Mouse (Mus musculus) thymus, postnatal 36 days (tissue): Measurements from ENCODE around the gene Fam131b.

Source experiments
- DNase-seq, 2 experiments: peaks; one replicate each; pipeline ENCODE4 v3.0.0; 2022; ENCODE audit warnings: mixed read lengths in 2 of 2

The Fam131b gene

DNA sequence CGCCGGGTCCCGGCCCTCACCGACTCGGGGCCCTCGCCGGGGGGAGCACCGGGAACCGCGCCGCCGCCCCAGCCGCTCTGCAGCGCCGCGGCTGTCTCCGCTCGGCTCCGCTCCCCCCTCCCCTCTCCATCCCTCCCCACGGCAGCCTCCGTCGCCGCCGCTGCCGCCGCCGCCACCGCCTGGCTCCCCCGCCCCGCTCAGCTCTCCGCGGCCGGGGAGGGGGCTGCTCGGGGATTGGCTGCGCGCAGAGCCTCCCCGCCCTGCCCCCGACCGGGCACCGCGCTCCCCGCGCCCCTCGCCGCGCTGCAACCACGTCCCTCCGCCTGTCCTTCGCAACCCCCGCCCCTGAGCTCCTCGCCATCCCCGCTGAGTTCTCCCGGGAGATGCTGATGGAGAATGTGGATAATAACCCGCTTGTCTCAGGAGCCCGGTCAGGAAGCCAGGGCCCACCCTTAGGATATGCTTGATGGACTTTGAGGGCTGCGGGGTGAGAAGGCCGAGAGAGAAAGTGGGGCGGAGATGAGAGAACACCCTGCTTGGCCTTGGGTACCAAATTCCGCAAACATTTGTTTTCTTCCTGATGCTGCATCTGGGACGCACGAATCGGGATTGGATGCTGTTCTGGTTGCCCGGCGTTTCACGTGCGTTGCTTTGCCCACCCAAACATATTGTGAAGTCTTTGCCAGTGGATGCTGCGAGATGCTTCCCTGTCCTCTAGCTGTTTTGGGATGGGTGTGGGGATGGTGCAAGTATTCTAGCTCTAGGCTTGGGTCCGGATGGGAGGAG, at the start of gene Fam131b:
Fam131b (minus strand) TSS at position 162 of the 786 bp plus-strand sequence.
- peak; percentile 62 to 75 for DNase-seq

DNA sequence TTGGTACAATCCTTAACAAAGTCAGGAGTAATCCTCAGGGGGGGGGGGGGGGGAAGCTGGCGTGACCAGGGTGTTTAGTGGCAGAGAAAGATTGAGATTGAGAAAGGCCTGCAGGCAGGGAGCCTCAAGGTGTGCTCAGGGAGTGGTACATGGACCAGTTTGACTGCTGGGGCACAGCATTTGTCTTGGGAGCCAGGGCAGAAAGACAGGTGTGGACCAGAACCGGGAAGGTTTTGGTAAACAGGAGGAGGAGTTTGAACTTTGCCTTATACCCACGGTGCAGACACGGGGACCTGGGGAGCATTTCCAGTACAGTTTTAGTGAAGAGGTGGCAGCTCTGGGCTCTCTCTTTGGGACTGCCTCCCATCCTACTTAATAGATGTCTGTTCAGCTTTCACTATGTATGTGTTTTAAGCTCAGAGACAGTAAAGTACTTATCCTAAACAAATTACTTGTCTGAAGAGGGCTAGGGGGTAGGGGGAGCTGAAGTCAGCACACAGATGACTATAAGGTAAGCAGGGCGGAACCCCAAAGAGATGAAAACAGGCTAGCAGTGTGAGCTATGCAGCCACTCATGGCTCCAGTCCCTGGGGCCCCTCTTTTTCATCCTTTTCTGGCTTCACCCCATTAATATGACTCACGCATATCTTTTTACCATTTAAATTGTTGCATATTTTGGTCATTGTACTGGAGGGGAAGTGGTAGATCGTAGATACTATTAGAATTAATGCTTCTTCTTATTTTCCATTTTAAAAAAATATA, 49.4 kb upstream of the Fam131b start:
- DNase-seq, result no peak

DNA sequence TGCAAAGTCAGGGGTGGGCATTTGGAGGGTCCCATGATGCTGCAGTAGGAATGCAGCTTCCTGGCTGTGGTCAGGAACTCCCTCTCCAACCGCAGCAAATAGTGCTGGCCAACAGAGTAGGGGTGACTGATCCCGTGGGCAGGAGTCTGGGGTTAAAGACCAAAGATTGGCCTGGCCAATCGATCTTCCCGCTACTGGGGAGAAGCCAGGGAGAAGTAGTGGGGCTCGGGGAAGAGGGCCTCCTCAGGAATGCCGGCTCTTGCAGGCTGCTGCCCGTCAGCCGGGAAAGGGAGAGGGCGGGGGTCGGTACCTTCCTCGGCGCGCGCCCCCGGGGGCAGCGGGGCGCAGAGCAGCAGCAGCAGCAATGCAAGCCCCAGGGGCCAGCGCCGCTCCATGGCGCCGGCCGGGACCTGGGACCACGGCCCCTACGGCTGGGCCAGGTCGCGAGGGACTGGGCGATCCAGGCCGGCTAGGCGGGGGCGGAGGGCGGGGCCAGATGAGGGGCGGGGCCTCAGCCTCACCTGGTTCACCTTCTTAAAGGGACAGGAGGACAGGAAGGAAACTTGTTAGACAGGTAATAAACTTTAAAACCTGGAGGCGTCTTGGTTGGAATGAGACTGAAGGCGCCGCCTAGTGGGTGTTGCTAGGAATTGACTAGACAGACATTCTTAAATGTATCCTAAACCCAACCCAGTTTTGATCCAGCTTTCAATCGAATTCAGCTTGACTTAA, 48.5 kb upstream of the Fam131b start, which contains the start of gene Epha1:
Epha1 (minus strand) TSS at position 453 of the 732 bp plus-strand sequence.
- DNase-seq, result peak; percentile 67 to 71

DNA sequence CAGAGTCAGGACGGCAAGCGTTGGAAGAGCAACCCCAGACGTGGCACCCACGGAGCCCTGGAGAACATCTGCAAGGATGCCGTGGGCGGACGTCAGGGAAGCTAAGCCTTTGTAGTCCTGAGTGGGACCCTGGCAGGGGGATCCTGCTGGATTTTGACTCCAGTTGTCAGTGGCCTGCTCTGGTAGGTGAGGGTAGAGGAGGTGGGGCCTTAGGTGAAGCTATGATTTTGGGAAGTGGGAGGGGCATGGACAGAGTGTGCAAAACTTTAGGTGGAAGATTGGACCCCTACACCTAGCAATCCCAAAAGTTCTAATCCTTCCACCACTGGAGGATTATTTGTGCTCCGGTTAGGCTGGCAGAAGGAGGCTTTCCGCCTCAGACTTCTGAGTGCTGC, 48.0 kb upstream of the Fam131b start:
- DNase-seq, result no peak

DNA sequence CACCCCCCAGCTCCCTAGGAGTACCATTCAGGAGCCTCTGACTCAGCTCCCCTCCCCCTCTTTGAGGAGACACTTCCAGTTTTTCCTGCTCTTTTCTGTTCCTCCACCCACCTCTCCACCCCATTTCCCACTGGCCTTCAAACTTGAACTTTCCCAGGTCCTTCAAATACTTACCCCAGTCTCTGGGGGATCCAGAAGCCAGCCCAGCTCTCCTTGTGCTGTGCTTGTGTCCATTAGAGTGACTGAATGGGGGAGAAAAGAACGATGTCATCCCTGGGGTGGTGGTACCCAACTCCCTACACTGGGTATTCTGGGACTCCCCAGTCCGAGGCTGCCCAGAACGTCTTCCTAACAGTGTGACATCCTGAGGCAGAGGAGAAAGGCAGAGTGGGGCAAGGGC, 47.6 kb upstream of the Fam131b start:
- no peak for DNase-seq

DNA sequence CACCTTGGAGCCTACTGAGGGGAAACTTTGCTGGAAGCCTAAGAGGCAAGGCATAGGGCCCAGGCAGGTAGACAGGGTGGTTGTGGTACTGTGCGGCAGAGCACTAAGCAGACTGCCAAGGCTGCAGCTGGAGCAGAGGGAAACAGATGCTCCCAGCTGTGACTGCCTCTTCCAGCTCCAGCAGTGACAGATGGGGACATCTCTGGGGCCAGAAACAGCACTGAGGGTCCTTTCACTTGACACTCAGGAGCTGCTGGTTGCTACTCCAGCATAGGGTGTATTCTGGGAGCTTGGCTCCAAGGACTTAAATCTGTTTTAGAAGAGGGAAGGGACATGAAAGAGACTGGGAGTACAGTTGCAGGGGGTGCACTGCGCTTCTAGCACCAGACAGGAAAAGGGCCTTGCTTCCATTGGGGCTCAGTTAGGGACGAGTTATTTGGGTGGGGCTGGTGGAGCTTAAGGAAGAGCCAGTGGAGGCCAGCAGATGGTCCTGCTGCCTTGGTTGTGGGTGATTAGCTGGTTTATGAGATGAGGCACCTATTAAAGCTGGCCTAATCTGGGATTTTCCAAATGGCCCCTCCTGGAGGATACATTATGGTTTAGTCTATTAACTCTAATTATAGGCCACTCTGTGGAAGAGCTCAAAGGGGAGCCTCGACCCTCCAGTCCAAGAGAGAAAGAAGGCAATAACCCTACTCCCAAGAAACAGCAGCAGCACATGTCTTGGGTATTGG, 46.4 kb upstream of the Fam131b start:
- no peak for DNase-seq

DNA sequence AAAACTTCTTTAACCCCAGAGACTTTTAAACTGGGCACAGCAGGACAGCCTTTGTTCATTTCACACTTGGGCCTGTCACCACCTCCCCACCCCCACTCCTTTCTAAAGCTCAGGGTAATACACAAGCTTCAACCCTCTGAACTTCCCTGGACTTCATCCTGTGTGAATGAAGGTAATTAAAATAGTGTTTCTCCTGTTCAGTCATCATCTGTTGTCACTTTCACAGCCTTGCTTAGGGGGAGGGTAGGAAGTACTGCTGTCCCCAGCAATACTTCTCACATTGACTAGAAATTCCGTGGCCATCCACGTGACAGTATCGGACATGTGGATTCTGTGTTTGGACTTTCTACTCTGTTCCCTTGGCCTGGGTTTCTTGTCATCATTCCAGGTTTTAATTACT, 45.4 kb upstream of the Fam131b start:
- DNase-seq, result no peak

DNA sequence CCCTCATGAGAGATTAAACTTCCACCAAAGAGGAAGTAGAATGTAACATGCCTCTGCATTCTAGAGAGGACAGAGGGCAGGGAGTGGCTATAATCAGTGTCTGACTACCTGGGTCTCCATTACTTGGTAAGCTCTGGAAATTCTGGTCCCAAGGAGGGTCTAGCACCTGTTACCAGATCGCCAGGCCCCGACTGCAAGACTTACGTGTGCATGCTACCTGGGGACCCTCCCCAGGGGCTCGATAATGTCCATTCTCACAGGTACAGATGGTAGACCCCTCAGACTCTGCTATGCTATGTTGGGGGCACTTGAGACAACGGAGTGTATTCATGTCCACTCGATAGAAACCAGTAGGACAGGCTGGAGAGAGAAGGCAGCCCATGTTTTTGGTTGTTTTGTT, 40.8 kb upstream of the Fam131b start:
- DNase-seq, result no peak

DNA sequence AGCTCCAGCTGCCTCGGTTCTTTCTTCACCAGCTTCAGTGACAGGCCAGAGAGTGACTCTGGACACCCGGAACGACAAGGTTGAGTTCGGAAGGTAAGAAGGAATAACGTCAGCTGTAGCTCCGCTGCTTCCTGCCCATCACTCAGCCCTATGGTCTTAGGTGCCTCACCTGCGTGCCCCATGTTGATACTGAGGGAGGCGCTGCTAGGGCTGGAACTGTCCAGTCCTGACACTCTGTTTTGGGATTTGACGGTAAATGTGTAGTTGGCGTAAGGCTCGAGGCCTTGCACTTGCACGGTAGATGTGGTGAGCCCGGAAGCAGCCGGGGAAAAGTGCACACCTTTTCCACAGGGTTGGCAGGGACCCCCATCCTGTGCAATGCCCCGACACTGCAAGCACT, 40.2 kb upstream of the Fam131b start:
- DNase-seq, result no peak

DNA sequence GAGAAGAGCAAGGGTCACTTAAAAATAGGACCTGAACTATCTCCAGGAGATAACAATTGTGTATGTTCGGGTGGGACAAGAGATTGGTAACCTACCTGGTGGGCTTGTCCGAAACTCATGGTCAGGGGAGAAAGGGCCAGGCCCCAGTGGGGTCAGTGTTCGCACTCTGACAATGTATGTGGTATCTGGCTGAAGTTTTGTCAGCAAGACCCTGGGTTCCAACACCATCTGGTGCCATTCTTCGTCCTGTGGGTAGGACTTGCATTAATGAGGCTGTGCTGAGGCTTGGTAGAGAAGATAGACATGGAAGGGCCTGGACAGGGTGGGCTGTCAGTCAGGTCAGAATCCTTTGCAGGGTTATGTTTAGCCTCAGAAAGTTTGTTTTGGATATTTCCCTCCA, 39.6 kb upstream of the Fam131b start:
- DNase-seq, result no peak

DNA sequence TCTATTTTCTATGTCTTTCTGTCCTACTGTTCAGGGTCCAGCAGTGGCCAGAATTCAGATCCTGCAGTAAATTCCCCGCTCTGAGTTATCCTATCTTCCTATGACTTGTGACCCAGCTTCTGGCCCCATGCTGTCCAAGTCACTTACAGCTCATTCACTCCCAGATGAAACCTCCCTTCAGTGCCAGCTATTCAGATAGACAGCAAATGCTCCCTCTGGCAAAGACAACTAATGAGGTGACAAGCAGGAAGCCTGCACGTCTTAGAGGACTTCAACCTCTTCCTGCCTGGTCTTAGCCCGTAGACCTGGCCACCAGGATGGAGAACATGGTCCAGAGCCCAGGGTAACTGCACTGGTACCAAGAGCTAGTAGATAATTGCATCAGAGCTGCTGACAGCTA, 38.5 kb upstream of the Fam131b start:
- no peak for DNase-seq

DNA sequence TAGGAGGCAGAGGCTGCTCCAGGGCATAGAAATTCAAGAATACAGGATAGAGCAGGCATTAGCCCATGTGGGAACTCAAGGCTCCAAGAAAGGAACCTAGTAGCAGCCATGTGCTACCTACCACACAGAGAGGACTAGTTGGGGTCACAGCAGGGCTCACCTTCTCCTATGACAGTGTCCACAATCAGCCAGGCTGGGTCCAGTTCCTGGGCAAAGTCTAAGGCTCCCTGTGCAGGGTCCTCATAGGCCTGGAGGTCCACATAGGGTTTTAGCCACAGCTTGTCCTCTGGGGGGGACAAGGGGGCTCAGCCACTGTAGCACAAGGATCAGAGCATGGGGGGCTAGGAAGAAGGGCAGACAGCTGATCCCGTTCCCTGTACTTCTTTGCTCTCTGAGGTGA, 38.1 kb upstream of the Fam131b start:
- no peak for DNase-seq

DNA sequence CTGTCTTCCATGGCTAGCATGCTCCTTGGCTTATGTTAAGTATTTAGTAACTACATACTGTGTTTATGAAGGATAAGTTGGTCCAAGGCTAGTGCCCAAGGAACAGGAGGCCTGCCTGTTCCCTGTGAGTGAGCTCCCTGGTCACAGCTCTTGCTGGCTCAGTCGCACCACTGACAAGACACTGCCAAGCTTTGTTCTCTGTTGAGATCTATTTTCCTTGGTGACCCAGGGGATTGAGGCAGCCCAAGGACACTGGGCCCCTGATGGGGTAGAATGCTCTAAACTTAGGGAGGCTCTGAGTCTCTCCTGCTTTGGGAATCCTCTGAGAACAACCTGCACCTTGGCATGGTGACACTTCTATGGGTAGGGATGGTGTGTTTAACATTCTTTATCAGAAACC, 37.6 kb upstream of the Fam131b start:
- DNase-seq, result no peak

DNA sequence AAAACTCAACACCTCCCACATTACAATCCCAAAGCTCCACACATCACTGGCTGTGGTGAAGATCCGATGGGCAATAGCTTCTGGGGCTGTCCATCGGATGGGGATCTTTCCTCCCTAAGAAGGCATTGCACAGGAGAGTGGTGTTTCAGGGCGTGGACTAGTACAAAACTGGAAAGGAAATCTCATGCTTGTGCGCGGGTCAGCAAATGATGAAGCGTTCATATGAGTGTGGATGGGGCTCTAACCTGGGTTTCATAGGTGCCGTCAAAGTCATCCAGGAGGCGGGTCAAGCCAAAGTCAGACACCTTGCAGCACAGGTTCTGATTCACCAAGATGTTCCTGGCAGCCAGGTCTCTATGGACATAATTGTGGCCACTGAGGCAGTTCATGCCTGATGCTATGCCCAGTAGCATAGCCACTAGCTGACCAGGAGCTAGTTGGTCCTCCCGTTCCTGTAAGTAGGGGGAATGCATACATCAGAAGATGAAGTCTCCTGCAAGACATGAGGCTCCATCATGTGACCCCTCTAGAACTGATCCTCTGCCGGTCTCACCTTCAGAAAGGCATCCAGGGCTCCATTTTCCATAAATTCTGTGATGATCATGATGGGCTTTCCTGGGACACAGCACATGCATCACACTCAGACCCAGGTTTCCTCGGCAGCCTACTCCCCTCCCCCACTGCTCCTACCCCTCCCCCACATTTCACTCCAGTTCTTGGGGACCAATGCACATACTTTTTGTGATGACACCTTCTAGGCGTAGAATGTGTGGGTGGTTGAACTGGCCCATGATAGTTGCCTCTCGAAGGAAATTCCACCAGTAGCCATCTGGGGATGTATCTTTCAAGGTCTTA, 36.8 kb upstream of the Fam131b start:
- DNase-seq, result no peak

DNA sequence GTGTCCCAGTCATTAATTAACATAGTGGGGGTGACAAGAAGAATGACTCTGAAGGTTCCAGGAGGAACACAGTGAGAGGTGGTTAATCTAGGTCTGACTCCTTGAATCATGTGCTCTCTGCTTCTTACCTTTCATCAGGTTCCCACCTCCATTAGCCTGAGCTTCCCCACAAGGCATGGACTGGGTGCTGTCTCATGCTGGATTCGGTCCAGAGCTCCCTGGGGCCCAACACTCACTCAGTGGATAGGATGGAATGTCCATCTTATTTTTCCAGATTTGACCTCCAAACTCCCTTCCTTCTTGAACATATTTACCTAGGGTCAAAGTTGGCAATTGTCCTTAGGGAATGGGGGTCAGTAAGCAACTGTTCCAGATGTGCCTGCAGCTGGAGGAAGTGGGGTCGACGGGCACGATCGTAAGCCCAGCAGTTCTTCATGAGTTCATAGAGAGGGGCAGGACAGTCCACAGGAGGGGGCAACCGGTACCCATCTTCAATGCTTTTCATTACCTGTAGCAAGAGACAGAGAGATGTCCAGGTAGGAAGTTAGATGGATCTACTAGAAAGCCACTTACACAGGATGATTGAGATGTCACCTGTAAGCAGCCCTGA, 35.9 kb upstream of the Fam131b start:
- no peak for DNase-seq

DNA sequence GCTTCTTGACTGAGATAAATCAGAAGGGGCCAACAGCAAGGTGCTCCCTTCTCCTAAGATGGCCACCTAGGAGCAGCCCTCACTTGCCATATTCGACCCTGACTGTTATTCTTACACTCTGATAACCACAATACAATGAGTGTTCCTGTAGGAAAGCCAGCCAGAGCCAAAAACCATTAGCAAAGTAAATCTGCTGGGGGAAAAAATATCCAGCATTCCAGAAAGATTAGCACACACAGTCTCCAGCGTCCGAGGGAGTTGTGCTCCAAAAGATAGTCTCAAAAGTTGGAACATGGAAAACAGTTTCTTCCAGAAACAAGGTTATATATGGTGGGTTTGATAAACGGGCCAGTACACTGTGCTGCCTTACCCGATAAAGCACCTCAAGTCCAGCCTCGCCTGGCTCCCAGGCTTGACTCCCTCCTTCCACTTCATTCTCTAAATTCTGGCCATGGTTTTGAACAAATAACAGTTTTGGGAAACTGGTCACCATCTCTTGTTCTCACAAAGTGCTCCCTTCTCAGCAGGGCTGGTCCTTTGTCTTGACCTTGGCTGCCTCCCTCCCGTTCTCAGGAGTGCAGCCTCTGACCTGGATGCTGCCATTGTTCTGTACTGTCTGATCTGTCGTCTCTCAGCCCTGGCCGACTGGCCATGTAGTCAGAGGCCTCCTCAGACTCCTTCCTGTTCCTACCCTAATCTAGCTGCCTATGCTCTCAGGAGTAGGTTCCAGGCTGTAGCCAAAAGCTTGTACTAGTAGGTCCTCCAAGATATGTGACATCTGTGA, 35.1 kb upstream of the Fam131b start:
- DNase-seq, result no peak

DNA sequence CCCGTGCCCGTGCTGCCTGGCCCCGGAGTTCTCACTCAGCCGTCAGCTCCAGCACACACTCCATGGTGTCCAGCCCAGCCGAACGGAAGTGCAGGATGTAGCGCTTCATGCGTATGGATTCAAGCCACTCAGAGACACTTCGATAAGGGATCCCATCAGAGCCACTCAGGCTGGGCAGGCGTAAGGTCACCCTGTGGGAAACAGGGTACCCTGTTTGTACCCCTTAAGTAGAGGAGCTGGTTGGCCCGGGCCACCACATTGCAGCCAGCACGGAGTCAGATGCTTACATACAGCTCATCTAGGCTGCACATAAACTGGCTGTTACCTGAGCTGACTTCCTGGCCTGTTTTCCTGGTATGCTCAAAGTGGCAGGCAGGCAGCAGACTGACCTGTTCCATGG, 34.5 kb upstream of the Fam131b start:
- DNase-seq, result no peak

DNA sequence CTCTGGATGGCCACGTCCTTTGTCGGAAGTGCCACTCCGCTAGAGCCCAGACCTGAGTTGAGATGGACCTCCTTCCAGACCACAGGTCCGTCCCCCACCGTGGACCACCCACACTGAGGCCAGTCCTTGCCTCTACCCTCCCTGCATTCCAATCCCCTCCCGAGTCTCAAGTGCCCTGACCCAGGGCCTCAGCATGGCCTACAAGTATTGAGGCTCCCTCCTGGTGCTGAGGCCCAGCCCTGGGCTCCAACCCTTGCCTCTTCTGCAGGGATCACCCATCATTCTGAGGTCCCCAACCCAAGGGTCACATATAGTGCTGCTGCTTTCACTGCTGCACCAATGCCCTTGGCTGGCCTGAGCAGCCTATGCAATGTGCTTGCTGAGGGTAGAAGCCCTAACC, 33.5 kb upstream of the Fam131b start:
- DNase-seq, result no peak

DNA sequence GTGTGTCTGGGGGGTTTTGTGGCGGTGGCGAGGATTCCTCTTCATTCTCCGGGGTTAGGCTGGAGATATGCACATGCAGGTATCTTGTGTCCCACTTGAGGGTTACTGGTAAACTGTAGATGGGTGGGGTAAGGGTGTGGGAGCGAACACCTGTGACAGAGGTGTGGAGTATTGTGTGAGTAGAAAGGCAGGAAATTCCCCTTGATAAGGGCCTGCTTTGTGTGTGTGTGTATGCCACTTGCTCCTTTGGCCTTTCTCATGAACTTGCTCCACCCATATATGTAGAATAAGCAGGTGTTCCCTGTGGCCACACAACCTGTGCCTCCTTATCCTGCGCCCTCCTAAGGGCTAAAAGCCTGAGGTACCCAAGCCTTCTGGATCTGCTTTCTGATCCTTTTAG, 32.5 kb upstream of the Fam131b start:
- DNase-seq, result no peak

DNA sequence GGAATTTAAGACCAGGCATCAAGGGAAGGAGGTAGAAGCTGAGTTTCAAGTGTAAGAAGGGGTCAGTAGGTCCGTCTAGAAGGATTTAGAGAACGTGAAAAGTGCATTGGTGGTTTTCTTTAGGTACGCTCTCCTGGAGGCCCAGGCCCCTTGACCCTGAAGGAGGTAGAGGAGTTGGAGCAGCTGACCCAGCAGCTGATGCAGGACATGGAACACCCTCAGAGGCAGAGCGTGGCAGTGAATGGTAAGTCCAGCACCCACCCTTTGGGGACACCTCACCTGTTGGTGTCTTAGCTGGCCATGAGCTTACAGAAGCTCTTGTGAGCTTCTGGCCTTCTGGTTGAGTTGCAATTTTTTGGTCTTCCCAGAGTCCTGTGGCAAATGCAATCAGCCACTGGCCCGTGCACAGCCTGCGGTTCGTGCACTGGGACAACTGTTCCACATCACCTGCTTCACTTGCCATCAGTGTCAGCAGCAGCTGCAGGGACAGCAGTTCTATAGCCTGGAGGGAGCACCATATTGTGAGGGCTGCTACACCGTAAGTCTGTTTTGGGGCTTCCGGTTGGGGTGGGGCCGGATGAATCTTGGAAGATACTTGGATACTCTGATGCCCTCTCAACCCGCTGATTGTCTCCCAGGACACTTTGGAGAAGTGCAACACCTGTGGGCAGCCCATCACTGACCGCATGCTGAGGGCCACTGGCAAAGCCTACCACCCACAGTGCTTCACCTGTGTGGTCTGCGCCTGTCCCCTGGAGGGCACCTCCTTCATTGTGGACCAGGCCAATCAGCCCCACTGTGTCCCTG, 31.6 kb upstream of the Fam131b start:
- no peak for DNase-seq
